Mouse (Mus musculus) embryonic facial prominence, embryonic 11.5 days (tissue): ENCODE measurements around the gene Ptk7. TPM values are rescaled to one million over a fixed set of nuclear protein-coding genes. Genes with fewer than 3 reads are reported as not detected.

Experiments used
- ATAC-seq: fragments of 200-750 bp; cut with Nextera tagmentation; replicated peaks from 2 replicates; pipeline ENCODE4 v1.8.0; 2017; ENCODE audit warnings: low read depth; ENCODE audit not compliant: insufficient number of reproducible peaks, low FRiP score, low TSS enrichment
- DNase-seq: peaks from one replicate; pipeline ENCODE4 v3.0.0-alpha.2; 2015; ENCODE audit warnings: low spot score
- H3K27ac ChIP-seq: fragments of 300-500 bp; sonication (generic); replicated peaks from 2 replicates; pipeline ENCODE4 v1.5.1; 2014; ENCODE audit warnings: mild to moderate bottlenecking, low read depth, low read length, control low read depth
- H3K27me3 ChIP-seq: fragments of 300-500 bp; sonication (generic); 2 replicates; pipeline ENCODE4 v1.6.1; 2014; ENCODE audit warnings: mild to moderate bottlenecking, low read length, moderate library complexity, mixed read lengths; ENCODE audit not compliant: control insufficient read depth, insufficient read depth
- H3K36me3 ChIP-seq: fragments of 300-500 bp; sonication (generic); replicated peaks from 2 replicates; pipeline ENCODE4 v1.6.1; 2014; ENCODE audit warnings: low read depth, mild to moderate bottlenecking, low read length, moderate library complexity, mixed read lengths; ENCODE audit not compliant: control insufficient read depth, insufficient read depth
- H3K4me1 ChIP-seq: fragments of 300-500 bp; sonication (generic); 2 replicates; pipeline ENCODE4 v1.6.1; 2014; ENCODE audit warnings: low read length, mixed read lengths; ENCODE audit not compliant: control insufficient read depth, insufficient read depth
- H3K4me2 ChIP-seq: fragments of 300-500 bp; sonication (generic); 2 replicates; pipeline ENCODE4 v1.6.1; 2014; ENCODE audit warnings: low read depth, mild to moderate bottlenecking, control low read depth, low read length, moderate library complexity
- H3K4me3 ChIP-seq: fragments of 300-500 bp; sonication (generic); 2 replicates; pipeline ENCODE4 v1.5.1; 2014; ENCODE audit warnings: low read depth, low read length, control low read depth
- H3K9ac ChIP-seq: fragments of 300-500 bp; sonication (generic); replicated peaks from 2 replicates; pipeline ENCODE4 v1.6.1; 2014; ENCODE audit warnings: mild to moderate bottlenecking, control low read depth, low read length
- H3K9me3 ChIP-seq: fragments of 300-500 bp; sonication (generic); replicated peaks from 2 replicates; pipeline ENCODE4 v1.6.1; 2016; ENCODE audit warnings: mild to moderate bottlenecking, low read length, inconsistent platforms, mixed read lengths; ENCODE audit not compliant: control insufficient read depth
- WGBS: fragments of 180-500 bp; shearing (Covaris S2); extraction: QIAGEN DNeasy Blood & Tissue Kit; methylation state at CpG from one replicate; pipeline ENCODE4 v1.1.7; 2014; 5-methylcytosine and 5-hydroxymethylcytosine counted together
- polyA plus RNA-seq: library from polyadenylated mRNA; unstranded; fragments of >200 nt; fragmentation: Nextera tagmentation; extraction: Ambion mirVana; gene quantifications from 2 replicates; pipeline ENCODE4 v1.2.1, GENCODE M21; 2014

Gene Ptk7
- polyA plus RNA-seq, 1 experiment from 2014 or later: 25.7 TPM

DNA sequence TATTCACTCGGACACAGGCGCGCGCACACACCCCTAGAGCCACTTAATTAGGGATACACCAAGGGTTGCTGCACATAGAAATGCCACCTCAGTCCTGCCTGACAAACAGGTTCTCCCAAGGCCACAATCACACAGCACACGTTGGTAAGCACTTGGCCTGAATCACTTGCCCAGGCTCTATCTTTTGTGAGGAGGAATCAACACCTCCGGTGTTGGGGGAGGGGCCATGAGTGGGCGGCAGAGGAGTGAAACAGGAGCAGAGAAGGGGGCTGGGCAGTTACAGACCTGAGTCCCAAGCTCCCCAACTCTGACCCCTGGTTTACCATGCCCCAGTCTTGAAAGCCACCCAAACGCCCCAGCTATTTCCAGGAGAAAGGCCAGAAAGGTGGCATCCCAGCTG lies 82.3 kb downstream of the Ptk7 start:
- no peak overlapping the region for H3K4me3 ChIP-seq
- peaks cover 4% of the 10 kb centered on the region for H3K4me1 ChIP-seq
- H3K9ac ChIP-seq: no peak overlapping the region
- no peak overlapping the region; the same call in 1 of the 2 replicates for H3K4me2 ChIP-seq
- peaks cover 10% of the 10 kb centered on the region for H3K36me3 ChIP-seq
- no peaks in the 10 kb centered on the region; the same call in 1 of the 2 replicates for H3K27me3 ChIP-seq
- no peak overlapping the region for H3K27ac ChIP-seq
- peak; percentile 31 for DNase-seq
- WGBS: 13% methylated on average over 8 of the region's 8 CpGs
- H3K9me3 ChIP-seq: no peaks in the 10 kb centered on the region
- ATAC-seq: no peak

DNA sequence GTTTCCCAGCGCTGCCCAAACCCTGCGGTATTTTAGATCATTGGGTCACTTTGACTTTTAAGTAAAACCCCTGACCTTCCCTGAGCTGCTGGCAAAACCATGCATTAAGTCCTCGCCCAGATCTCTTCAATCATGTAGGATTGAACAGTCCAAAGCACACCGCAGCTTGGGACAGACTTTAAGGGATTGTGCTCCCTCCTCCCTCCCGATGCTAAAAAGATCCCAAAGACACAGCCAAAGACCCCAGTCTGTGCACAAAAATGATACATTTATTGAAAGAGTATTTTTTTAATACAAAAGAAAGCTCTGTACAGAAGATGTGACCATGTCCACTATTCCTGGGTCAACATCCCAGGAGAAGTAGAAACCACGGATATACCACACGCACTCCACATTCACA lies 82.7 kb downstream of the Ptk7 start:
- Histone ChIP-seq H3K36me3 (peaks cover 10% of the 10 kb centered on the region), H3K27me3 (no peaks in the 10 kb centered on the region; the same call in 1 of the 2 replicates), H3K4me2 (peak overlapping the region; percentile 88), H3K4me1 (peaks cover 4% of the 10 kb centered on the region), H3K9me3 (no peaks in the 10 kb centered on the region), H3K27ac (no peak overlapping the region), H3K9ac (peak overlapping the region; percentile 74), H3K4me3 (peak overlapping the region; percentile 59)
- 10% methylated on average over 7 of the region's 7 CpGs for WGBS
- DNase-seq (no peak), ATAC-seq (no peak)

DNA sequence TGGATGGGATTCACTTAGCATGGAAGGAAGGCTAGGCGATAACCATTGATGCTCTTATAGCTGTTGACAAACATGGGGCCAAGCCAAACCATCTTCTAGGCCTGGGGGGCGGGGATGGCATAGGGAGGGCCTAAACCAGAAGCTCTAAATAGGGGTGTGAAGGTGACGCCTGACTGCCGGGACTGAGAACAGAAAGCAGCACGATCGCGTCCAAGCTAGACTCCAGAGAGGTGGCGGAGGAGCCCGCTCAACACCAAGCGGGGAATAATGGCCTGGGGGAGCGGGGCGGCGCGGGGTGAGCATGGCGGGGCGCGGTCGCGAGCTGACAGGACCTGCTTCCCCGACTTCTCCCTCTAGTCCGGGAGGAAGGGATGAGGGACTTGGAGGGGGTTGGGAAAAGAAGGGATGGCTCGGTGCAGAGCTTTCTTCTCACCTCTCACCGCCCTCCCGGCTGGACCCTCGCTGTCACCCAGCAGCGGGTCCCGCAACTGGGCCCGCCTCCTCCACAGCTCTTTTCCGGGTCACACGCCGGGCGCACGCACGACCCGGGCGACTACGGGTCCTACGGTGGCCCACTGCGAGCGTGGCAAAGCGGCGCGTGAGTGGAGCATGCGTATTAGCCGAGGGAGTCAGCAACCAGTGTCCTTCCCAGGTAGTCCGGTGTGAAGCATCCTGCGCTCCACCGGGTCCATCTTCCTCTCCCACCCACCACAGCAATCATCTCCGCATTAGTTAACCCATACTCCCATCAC lies 83.3 kb downstream of the Ptk7 start, which contains the start of gene Cul9:
Gene Cul9 (minus strand): TSS at position 576 of the 752 bp plus-strand sequence.
- Histone ChIP-seq H3K4me1 (peaks cover 4% of the 10 kb centered on the region), H3K4me3 (peak within 1 kb of the TSS; percentile 59), H3K27me3 (no peaks in the 10 kb centered on the region; the same call in 1 of the 2 replicates), H3K36me3 (peaks cover 7% of the 10 kb centered on the region), H3K9me3 (no peaks in the 10 kb centered on the region), H3K9ac (peak within 1 kb of the TSS; percentile 74), H3K27ac (no peak within 1 kb of the TSS), H3K4me2 (peak within 1 kb of the TSS; percentile 88)
- DNase-seq (peak; percentile 75), ATAC-seq (peak; percentile 64)
- WGBS: 2% methylated on average over 48 of the region's 49 CpGs

DNA sequence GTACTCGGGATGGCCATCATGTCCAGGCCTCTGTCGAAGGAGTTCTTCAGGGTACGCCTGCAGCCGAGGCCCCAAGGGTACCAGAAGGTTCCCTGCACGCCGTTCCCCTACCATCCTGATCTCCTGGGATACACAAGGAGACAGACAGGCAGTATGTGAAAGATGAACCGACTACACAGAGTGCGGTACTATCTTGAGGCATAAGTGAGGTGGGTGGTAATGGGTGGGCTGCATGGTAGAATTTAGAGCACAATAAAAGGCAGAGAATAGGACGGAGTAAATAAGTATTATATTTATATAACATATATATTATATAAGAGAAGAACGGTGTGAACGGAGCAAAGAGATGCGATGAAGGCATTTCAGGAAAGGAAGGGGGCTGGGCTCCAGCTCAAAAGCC lies 85.6 kb downstream of the Ptk7 start:
- no peak overlapping the region for H3K9ac ChIP-seq
- no peaks in the 10 kb centered on the region for H3K9me3 ChIP-seq
- no peaks in the 10 kb centered on the region; the same call in 1 of the 2 replicates for H3K27me3 ChIP-seq
- H3K27ac ChIP-seq: no peak overlapping the region
- H3K4me3 ChIP-seq: no peak overlapping the region
- DNase-seq (no peak), ATAC-seq (no peak)
- peaks cover 1% of the 10 kb centered on the region; the same call in 1 of the 2 replicates for H3K36me3 ChIP-seq
- no peak overlapping the region for H3K4me2 ChIP-seq
- peaks cover 4% of the 10 kb centered on the region for H3K4me1 ChIP-seq
- 91% methylated on average over 12 of the region's 12 CpGs for WGBS

DNA sequence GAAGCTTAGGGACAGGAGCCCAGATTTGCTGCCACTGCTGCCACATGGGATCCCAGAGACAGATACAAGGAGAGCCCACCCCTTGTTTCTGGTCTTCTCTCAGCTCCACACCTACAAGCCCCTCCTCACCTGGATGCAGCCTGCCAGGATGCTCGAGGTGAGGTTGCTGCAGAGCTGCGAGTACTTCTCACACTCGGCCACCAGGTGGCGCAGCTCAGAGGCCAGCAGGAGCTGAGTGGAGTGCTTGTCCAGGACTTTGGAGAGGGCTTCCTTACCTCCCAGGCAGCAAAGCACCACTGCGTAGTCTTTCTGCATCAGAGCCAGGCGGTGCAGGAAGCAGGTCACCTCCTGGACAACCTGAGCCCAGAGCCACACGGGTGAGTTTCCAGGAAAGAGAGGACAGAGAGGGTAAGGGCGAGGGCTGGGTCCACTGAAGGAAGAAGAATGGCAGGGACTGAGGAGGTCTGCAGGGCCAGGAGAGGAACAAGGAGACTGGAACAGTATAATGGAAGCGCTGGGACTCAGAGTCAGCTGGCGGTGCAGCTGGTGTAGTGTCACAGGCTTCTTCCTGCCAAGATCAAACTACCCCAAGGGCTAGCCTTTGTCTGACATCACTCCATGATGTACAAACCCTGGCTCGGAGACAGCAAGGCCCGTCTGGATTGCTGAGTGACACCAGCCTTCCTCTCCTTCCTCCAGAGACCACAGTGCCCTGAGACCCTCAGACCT lies 103.6 kb downstream of the Ptk7 start:
- ATAC-seq: peak; percentile 66; the same call in 1 of the 2 replicates
- Histone ChIP-seq H3K9ac (no peak overlapping the region), H3K36me3 (no peaks in the 10 kb centered on the region), H3K4me2 (no peak overlapping the region), H3K4me3 (no peak overlapping the region), H3K4me1 (no peaks in the 10 kb centered on the region; the same call in 1 of the 2 replicates), H3K9me3 (no peaks in the 10 kb centered on the region), H3K27me3 (peaks cover 8% of the 10 kb centered on the region; the same call in 1 of the 2 replicates), H3K27ac (no peak overlapping the region)
- WGBS: 35% methylated on average over 12 of the region's 12 CpGs
- peak; percentile 84 for DNase-seq

DNA sequence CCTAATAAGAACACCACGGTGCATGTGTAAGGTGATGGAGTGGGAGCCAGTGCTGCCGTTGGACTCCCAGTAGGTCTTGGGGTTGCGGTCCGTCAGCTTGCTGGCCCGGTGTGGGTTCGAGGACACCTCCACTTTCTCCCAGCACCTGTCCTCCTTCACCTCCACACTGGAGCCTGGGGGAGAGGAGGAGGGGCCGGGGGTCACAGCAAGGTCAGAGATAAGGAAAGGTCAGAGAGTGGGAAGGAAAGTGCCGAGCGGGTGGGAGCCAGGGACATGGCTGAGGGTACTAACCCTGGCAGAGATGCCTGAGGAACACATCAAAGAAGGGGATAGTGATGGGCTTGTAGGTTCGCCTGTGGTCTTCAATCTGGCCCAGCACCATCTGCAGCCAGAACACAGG lies 104.2 kb downstream of the Ptk7 start:
- 90% methylated on average over 10 of the region's 10 CpGs for WGBS
- Histone ChIP-seq H3K36me3 (no peaks in the 10 kb centered on the region), H3K9me3 (no peaks in the 10 kb centered on the region), H3K4me3 (no peak overlapping the region), H3K4me2 (no peak overlapping the region), H3K9ac (no peak overlapping the region), H3K27ac (no peak overlapping the region), H3K4me1 (no peaks in the 10 kb centered on the region; the same call in 1 of the 2 replicates), H3K27me3 (peaks cover 8% of the 10 kb centered on the region; the same call in 1 of the 2 replicates)
- DNase-seq (no peak), ATAC-seq (0 out of 2 replicates have a peak, but pooled peaks have one; percentile 27)

DNA sequence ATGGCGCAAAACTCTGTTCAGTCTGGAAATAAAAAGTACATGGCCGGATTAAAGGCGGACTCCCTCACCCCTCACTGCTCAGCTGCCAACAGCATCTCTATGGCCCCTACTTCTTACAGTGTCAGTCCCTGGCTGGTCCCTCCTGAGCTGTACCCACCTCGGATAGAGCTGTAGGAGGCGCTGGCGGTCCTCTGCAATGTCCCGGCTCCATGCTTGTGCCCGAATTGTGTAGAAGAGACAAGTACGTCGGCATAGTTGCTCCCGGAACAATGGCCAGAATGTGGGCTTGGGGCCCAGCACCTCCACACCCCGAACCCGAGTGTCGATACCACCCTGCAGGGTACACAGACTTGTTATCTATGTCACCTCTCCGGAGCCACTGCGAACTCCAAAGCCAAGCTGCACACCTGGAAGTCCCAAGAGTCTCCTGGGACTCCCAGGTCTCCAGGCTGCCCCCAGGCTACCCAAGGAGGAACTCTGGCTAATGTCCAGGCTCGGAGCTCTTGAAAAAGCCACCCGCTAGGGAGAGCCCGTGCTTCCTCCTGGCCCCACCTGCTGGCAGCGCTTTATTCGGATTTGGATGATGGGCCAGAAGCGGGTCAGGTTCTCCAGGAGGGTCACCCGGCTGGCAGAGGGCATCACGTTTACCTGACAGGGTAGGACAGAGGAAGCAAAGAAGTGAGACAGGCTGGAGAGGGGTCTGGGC lies 107.2 kb downstream of the Ptk7 start:
- no peaks in the 10 kb centered on the region for H3K9me3 ChIP-seq
- H3K27ac ChIP-seq: no peak overlapping the region
- DNase-seq (peak; percentile 17), ATAC-seq (no peak)
- no peak overlapping the region for H3K4me2 ChIP-seq
- peaks cover 8% of the 10 kb centered on the region; the same call in 1 of the 2 replicates for H3K27me3 ChIP-seq
- no peaks in the 10 kb centered on the region; the same call in 1 of the 2 replicates for H3K4me1 ChIP-seq
- H3K9ac ChIP-seq: no peak overlapping the region
- WGBS: 33% methylated on average over 24 of the region's 24 CpGs
- no peaks in the 10 kb centered on the region for H3K36me3 ChIP-seq
- no peak overlapping the region for H3K4me3 ChIP-seq
